Mouse (Mus musculus): Measurements from ENCODE around the gene Gypa. TPM values are rescaled to one million over a fixed set of nuclear protein-coding genes. Genes with fewer than 3 reads are reported as not detected.

Gypa gene
- polyA plus RNA-seq, 1 experiment from 2014 or later: 7.7 TPM

GRCm38 (mm10) chr8:80482822-80483774 lies 10.5 kb upstream of the Gypa start:
- Histone ChIP-seq H3K27ac (ENCODE audit: low read length) (no peak overlapping the region), H3K4me1 (replicated peaks; ENCODE audit: control insufficient read depth, insufficient read depth, low read length) (peaks cover 6% of the 10 kb centered on the region), H3K9me3 (ENCODE audit: control insufficient read depth, low read length) (no peaks in the 10 kb centered on the region), H3K4me3 (ENCODE audit: low read length) (peak overlapping the region; percentile 37), H3K4me2 (ENCODE audit: low read depth, low read length) (peak overlapping the region; percentile 57), H3K36me3 (ENCODE audit: control insufficient read depth, insufficient read depth, low read length) (no peaks in the 10 kb centered on the region), H3K9ac (ENCODE audit: low read length) (0 out of 2 replicates have a peak overlapping the region, but pooled peaks have one; percentile 33), H3K27me3 (ENCODE audit: control insufficient read depth, insufficient read depth, low read depth, low read length) (no peaks in the 10 kb centered on the region)
- peak; percentile 49; the same call in 1 of the 2 replicates for ATAC-seq (ENCODE audit: low read depth)
- 19% methylated on average over 16 of the region's 16 CpGs for WGBS

DNA sequence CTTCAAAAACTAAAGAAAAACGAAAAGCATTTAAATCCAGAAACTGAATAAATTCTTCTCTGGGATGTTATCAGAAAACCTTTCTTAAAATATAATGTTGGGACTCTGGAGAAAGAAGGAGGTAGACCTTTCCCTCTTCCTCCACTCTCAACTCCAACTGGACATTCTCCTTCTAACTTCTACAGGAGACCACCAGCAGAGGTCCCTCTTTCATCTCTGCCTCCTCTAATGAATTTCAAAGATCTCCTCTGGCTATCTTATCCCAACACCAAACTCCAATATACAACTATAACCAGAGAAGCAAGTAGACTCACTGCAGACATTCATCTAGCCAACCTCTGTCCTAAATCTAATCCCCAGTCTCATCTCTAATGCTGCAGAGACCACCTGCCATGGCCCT lies 2.0 kb upstream of the Gypa start:
- WGBS: 40% methylated on average over 1 of the region's 1 CpGs
- Histone ChIP-seq H3K4me1 (replicated peaks; ENCODE audit: control insufficient read depth, insufficient read depth, low read length) (no peaks in the 10 kb centered on the region; the same call in 1 of the 2 replicates), H3K36me3 (ENCODE audit: control insufficient read depth, insufficient read depth, low read length) (no peaks in the 10 kb centered on the region), H3K9ac (ENCODE audit: low read length) (no peak overlapping the region), H3K27ac (ENCODE audit: low read length) (no peak overlapping the region), H3K9me3 (ENCODE audit: control insufficient read depth, low read length) (no peaks in the 10 kb centered on the region), H3K4me3 (ENCODE audit: low read length) (no peak overlapping the region), H3K27me3 (ENCODE audit: control insufficient read depth, insufficient read depth, low read depth, low read length) (no peaks in the 10 kb centered on the region), H3K4me2 (ENCODE audit: low read depth, low read length) (no peak overlapping the region)
- ATAC-seq (ENCODE audit: low read depth): no peak

- Histone ChIP-seq H3K27ac (ENCODE audit: low read length) (no peak overlapping the region), H3K9me3 (ENCODE audit: control insufficient read depth, low read length) (no peaks in the 10 kb centered on the region), H3K4me3 (ENCODE audit: low read length) (peak overlapping the region; percentile 58), H3K27me3 (ENCODE audit: control insufficient read depth, insufficient read depth, low read depth, low read length) (no peaks in the 10 kb centered on the region), H3K36me3 (ENCODE audit: control insufficient read depth, insufficient read depth, low read length) (no peaks in the 10 kb centered on the region), H3K9ac (ENCODE audit: low read length) (peak overlapping the region; percentile 50), H3K4me2 (ENCODE audit: low read depth, low read length) (peak overlapping the region; percentile 65), H3K4me1 (replicated peaks; ENCODE audit: control insufficient read depth, insufficient read depth, low read length) (no peaks in the 10 kb centered on the region; the same call in 1 of the 2 replicates)
- ATAC-seq (ENCODE audit: low read depth): peak; percentile 83; the same call in 1 of the 2 replicates
- 1% methylated on average over 16 of the region's 16 CpGs for WGBS
Measured at GRCm38 (mm10) chr8:80492987-80493441, 567 bp upstream of the Gypa start.

- no peak overlapping the region for H3K9ac ChIP-seq (ENCODE audit: low read length)
- WGBS: 73% methylated on average over 2 of the region's 2 CpGs
- H3K9me3 ChIP-seq (ENCODE audit: control insufficient read depth, low read length): no peaks in the 10 kb centered on the region
- H3K4me1 ChIP-seq (replicated peaks; ENCODE audit: control insufficient read depth, insufficient read depth, low read length): no peaks in the 10 kb centered on the region; the same call in 1 of the 2 replicates
- ATAC-seq (ENCODE audit: low read depth): no peak
- H3K36me3 ChIP-seq (ENCODE audit: control insufficient read depth, insufficient read depth, low read length): no peaks in the 10 kb centered on the region
- H3K4me2 ChIP-seq (ENCODE audit: low read depth, low read length): no peak overlapping the region
- H3K27ac ChIP-seq (ENCODE audit: low read length): no peak overlapping the region
- H3K27me3 ChIP-seq (ENCODE audit: control insufficient read depth, insufficient read depth, low read depth, low read length): no peaks in the 10 kb centered on the region
- no peak overlapping the region for H3K4me3 ChIP-seq (ENCODE audit: low read length)
Measured at GRCm38 (mm10) chr8:80494346-80494660, 722 bp downstream of the Gypa start.

- no peaks in the 10 kb centered on the region for H3K27me3 ChIP-seq (ENCODE audit: control insufficient read depth, insufficient read depth, low read depth, low read length)
- no peaks in the 10 kb centered on the region; the same call in 1 of the 2 replicates for H3K4me1 ChIP-seq (replicated peaks; ENCODE audit: control insufficient read depth, insufficient read depth, low read length)
- no peak overlapping the region for H3K9ac ChIP-seq (ENCODE audit: low read length)
- H3K36me3 ChIP-seq (ENCODE audit: control insufficient read depth, insufficient read depth, low read length): no peaks in the 10 kb centered on the region
- no peaks in the 10 kb centered on the region for H3K9me3 ChIP-seq (ENCODE audit: control insufficient read depth, low read length)
- H3K4me3 ChIP-seq (ENCODE audit: low read length): no peak overlapping the region
- WGBS: 64% methylated on average over 5 of the region's 5 CpGs
- no peak for ATAC-seq (ENCODE audit: low read depth)
- no peak overlapping the region for H3K27ac ChIP-seq (ENCODE audit: low read length)
- no peak overlapping the region for H3K4me2 ChIP-seq (ENCODE audit: low read depth, low read length)
Measured at GRCm38 (mm10) chr8:80494819-80495218, 1.2 kb downstream of the Gypa start.

- WGBS: 91% methylated on average over 6 of the region's 6 CpGs
- H3K36me3 ChIP-seq (ENCODE audit: control insufficient read depth, insufficient read depth, low read length): no peaks in the 10 kb centered on the region
- H3K9ac ChIP-seq (ENCODE audit: low read length): no peak overlapping the region
- no peak overlapping the region for H3K27ac ChIP-seq (ENCODE audit: low read length)
- no peaks in the 10 kb centered on the region for H3K27me3 ChIP-seq (ENCODE audit: control insufficient read depth, insufficient read depth, low read depth, low read length)
- H3K4me2 ChIP-seq (ENCODE audit: low read depth, low read length): no peak overlapping the region
- no peak for ATAC-seq (ENCODE audit: low read depth)
- no peaks in the 10 kb centered on the region for H3K9me3 ChIP-seq (ENCODE audit: control insufficient read depth, low read length)
- no peaks in the 10 kb centered on the region; the same call in 1 of the 2 replicates for H3K4me1 ChIP-seq (replicated peaks; ENCODE audit: control insufficient read depth, insufficient read depth, low read length)
- no peak overlapping the region for H3K4me3 ChIP-seq (ENCODE audit: low read length)
Measured at GRCm38 (mm10) chr8:80495527-80495926, 1.9 kb downstream of the Gypa start.

DNA sequence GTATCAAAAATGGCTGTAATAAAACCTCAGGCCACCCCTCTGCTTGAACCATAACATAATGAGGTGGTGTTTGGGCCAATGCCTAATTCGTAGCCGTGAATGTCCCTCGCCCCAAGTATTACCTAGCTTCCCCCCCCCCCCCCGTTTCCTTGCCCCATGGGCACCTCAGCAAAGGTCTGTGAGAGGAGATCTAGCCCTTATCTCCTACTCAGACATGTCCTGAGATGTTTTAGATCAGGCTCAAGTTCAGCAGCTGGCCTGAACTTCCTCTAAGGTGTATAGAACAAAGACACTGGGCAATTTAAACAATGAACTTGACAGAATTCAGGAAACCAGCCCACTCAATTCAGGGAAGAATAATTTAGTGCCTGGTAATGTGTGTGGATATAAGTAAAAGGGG lies 3.7 kb downstream of the Gypa start:
- no peak for ATAC-seq (ENCODE audit: low read depth)
- Histone ChIP-seq H3K4me1 (replicated peaks; ENCODE audit: control insufficient read depth, insufficient read depth, low read length) (no peaks in the 10 kb centered on the region; the same call in 1 of the 2 replicates), H3K4me2 (ENCODE audit: low read depth, low read length) (no peak overlapping the region), H3K27me3 (ENCODE audit: control insufficient read depth, insufficient read depth, low read depth, low read length) (no peaks in the 10 kb centered on the region), H3K27ac (ENCODE audit: low read length) (no peak overlapping the region), H3K9ac (ENCODE audit: low read length) (no peak overlapping the region), H3K9me3 (ENCODE audit: control insufficient read depth, low read length) (no peaks in the 10 kb centered on the region), H3K36me3 (ENCODE audit: control insufficient read depth, insufficient read depth, low read length) (no peaks in the 10 kb centered on the region), H3K4me3 (ENCODE audit: low read length) (no peak overlapping the region)
- 57% methylated on average over 4 of the region's 4 CpGs for WGBS

DNA sequence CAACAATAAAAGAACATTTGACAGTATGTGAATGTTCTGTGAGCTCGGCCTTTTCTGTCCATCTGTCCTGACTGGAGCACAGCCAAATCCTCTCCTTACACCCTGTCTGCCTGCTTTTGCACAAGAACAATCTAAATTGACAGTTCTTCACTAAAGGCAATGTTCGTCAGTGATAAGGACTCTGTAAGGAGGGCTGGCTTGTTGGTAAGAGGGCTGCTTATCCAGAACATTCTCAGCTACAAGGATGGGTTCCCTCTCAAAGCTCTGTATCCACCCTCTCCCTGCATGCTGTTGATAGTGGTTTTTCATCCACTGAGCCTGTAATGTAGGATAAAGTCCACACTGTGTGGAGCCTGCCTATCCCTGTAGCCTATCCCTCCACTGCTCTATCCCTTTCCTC lies 6.7 kb downstream of the Gypa start:
- Histone ChIP-seq H3K36me3 (ENCODE audit: control insufficient read depth, insufficient read depth, low read length) (no peaks in the 10 kb centered on the region), H3K4me3 (ENCODE audit: low read length) (no peak overlapping the region), H3K27me3 (ENCODE audit: control insufficient read depth, insufficient read depth, low read depth, low read length) (no peaks in the 10 kb centered on the region), H3K9me3 (ENCODE audit: control insufficient read depth, low read length) (no peaks in the 10 kb centered on the region), H3K27ac (ENCODE audit: low read length) (no peak overlapping the region), H3K4me2 (ENCODE audit: low read depth, low read length) (no peak overlapping the region), H3K4me1 (replicated peaks; ENCODE audit: control insufficient read depth, insufficient read depth, low read length) (no peaks in the 10 kb centered on the region), H3K9ac (ENCODE audit: low read length) (no peak overlapping the region)
- WGBS: 71% methylated on average over 2 of the region's 2 CpGs
- ATAC-seq (ENCODE audit: low read depth): no peak

DNA sequence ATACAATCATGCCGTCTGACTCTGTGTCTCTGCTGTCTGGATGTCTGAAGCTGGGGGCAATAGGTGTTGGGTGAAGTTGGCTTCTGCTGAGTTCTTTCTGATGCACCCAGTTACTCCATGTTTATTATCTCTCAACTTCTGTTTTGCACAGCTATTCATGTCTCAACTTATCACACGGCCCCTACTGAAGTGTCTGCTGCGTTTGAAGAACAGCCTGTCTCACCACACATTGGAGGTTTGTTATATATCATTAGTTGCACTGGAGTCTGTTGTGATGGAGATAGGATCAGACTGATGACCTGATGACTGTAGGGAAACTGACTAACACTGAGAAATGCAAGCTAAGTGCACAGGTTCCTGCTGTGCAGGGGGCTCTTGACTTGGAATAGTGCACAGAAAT lies 7.2 kb downstream of the Gypa start:
- no peak overlapping the region for H3K27ac ChIP-seq (ENCODE audit: low read length)
- H3K36me3 ChIP-seq (ENCODE audit: control insufficient read depth, insufficient read depth, low read length): no peaks in the 10 kb centered on the region
- H3K27me3 ChIP-seq (ENCODE audit: control insufficient read depth, insufficient read depth, low read depth, low read length): no peaks in the 10 kb centered on the region
- no peaks in the 10 kb centered on the region for H3K9me3 ChIP-seq (ENCODE audit: control insufficient read depth, low read length)
- H3K9ac ChIP-seq (ENCODE audit: low read length): no peak overlapping the region
- H3K4me1 ChIP-seq (replicated peaks; ENCODE audit: control insufficient read depth, insufficient read depth, low read length): no peaks in the 10 kb centered on the region
- no peak overlapping the region for H3K4me3 ChIP-seq (ENCODE audit: low read length)
- WGBS: 65% methylated on average over 3 of the region's 3 CpGs
- no peak overlapping the region for H3K4me2 ChIP-seq (ENCODE audit: low read depth, low read length)
- ATAC-seq (ENCODE audit: low read depth): no peak
